Mouse (Mus musculus) cortical plate, adult 2 months (tissue): ENCODE data around the gene Scrn1. TPM values are rescaled to one million over a fixed set of nuclear protein-coding genes. Genes with fewer than 3 reads are reported as not detected.

Experiments
- H3K27ac ChIP-seq: fragments of 200-500 bp; 2 replicates; pipeline ENCODE4 v1.5.1; 2012; ENCODE audit warnings: low read length, control low read depth, inconsistent platforms; ENCODE audit not compliant: insufficient read depth
- H3K4me1 ChIP-seq: fragments of 200-500 bp; 2 replicates; pipeline ENCODE4 v1.6.1; 2011; ENCODE audit warnings: low read length; ENCODE audit not compliant: control insufficient read depth, insufficient read depth
- H3K4me3 ChIP-seq: fragments of 200-500 bp; 2 replicates; pipeline ENCODE4 v1.5.1; 2011; ENCODE audit warnings: mild to moderate bottlenecking, low read length, control low read depth; ENCODE audit not compliant: insufficient read depth
- CTCF ChIP-seq: fragments of 200-500 bp; IDR thresholded peaks from 2 replicates; pipeline ENCODE4 v1.5.1; 2011; ENCODE audit warnings: mild to moderate bottlenecking, control low read depth, low read length; ENCODE audit not compliant: insufficient read depth; ENCODE audit errors: extremely low read depth
- POLR2A ChIP-seq: fragments of 200-500 bp; IDR thresholded peaks from 2 replicates; pipeline ENCODE4 v1.6.1; 2011; ENCODE audit warnings: mild to moderate bottlenecking, low read length, control low read depth; ENCODE audit not compliant: insufficient read depth; ENCODE audit errors: extremely low read depth
- polyA plus RNA-seq: library from polyadenylated mRNA; depleted of rRNA; stranded (reverse); fragments of >200 nt; gene quantifications from 2 replicates; pipeline ENCODE4 v1.2.3, GENCODE M21; 2012

The Scrn1 gene
- polyA plus RNA-seq, 1 experiment = 115 TPM

DNA sequence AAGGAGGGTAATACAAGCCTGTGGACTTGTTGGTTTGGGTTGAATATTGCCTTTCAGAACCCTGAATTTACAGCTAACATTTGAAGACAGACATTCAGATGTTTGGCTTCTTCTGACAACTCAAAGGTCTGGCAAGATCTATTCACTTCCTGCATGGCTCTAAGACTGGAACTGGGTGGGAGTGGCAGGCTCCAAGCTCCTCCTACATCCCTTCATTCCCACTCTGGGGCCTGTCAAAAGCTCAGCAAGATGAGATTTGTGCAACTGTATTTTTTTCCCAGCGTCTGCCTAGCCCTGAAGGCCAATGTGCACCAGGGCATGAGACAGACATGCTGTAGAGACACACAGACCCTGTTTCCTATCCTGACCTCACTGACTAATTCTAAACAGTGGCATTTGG lies 10.5 kb downstream of the Scrn1 start:
- TF ChIP-seq CTCF = no peak
- no peak for TF ChIP-seq POLR2A
- H3K27ac ChIP-seq = no peak overlapping the region
- no peak overlapping the region for H3K4me3 ChIP-seq
- H3K4me1 ChIP-seq = peaks cover 4% of the 10 kb centered on the region

- Histone ChIP-seq H3K4me3 (no peak overlapping the region), H3K27ac (no peak overlapping the region), H3K4me1 (peaks cover 1% of the 10 kb centered on the region)
- TF ChIP-seq POLR2A (no peak), CTCF (no peak)
Observed at GRCm38 (mm10) chr6:54554341-54555110, 11.8 kb downstream of the Scrn1 start.

- H3K27ac ChIP-seq = no peak overlapping the region
Observed at GRCm38 (mm10) chr6:54553632-54554031, 12.7 kb downstream of the Scrn1 start.

GRCm38 (mm10) chr6:54552721-54553413 lies 13.4 kb downstream of the Scrn1 start:
- Histone ChIP-seq H3K4me1 (0 out of 2 replicates have a peak, but pooled peaks cover 2% of the 10 kb centered on the region), H3K4me3 (no peak overlapping the region), H3K27ac (no peak overlapping the region)
- TF ChIP-seq POLR2A (no peak), CTCF (no peak)

More at GRCm38 (mm10) chr6:54553632-54554031, 12.7 kb downstream of the Scrn1 start:
- Histone ChIP-seq H3K4me1 (no peaks in the 10 kb centered on the region; the same call in 1 of the 2 replicates), H3K4me3 (no peak overlapping the region)
- no peak for TF ChIP-seq CTCF
- no peak for TF ChIP-seq POLR2A

- H3K27ac ChIP-seq = no peak overlapping the region
- H3K4me1 ChIP-seq = peaks cover 4% of the 10 kb centered on the region; the same call in 1 of the 2 replicates
- TF ChIP-seq CTCF = no peak
- TF ChIP-seq POLR2A = no peak
- H3K4me3 ChIP-seq = no peak overlapping the region
Observed at GRCm38 (mm10) chr6:54550801-54551323, 15.4 kb downstream of the Scrn1 start.

DNA sequence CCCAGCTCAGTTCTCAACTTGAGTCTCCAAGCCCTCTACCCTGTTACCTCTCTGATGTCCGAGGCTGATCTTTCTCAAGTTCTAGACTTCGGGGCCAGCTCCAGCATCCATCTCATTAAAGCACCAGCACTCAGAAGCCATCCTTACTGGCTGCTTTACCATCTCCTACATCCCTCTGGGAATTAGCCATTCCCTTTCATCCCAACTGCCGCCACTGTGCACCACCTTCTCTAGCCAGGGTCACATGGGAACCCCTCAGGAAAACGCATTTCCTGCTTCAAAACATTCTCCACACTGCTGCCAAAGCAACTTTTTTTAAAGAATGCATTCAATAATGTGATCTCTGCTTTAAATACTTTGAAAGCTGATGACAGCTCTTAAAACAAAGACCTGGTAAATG lies 17.0 kb downstream of the Scrn1 start:
- Histone ChIP-seq H3K4me1 (peaks cover 4% of the 10 kb centered on the region; the same call in 1 of the 2 replicates), H3K27ac (no peak overlapping the region), H3K4me3 (no peak overlapping the region)
- TF ChIP-seq CTCF (no peak), POLR2A (no peak)

- TF ChIP-seq POLR2A (no peak), CTCF (no peak)
- H3K4me1 ChIP-seq = peaks cover 4% of the 10 kb centered on the region; the same call in 1 of the 2 replicates
- no peak overlapping the region for H3K4me3 ChIP-seq
- no peak overlapping the region for H3K27ac ChIP-seq
Observed at GRCm38 (mm10) chr6:54548314-54549019, 17.8 kb downstream of the Scrn1 start.

DNA sequence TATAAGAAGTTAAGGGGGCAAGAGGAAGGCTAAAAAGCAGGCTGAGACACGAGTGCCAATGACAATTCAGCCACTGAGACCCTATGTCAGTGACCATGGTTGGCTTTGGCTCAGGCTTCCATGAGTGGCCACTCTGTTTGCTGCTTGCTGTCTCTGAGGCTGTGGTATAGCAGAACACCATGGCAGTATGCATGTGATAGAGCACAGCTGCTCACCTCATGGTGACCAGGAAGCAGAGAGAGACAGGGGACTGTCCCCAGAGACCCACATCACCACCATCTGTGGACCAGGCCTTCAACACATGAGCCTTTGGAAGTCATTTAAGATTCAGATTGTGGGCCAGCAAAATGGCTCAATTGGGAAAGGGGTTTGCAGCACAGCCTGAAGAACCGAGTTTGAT lies 22.6 kb downstream of the Scrn1 start:
- no peak overlapping the region for H3K27ac ChIP-seq

DNA sequence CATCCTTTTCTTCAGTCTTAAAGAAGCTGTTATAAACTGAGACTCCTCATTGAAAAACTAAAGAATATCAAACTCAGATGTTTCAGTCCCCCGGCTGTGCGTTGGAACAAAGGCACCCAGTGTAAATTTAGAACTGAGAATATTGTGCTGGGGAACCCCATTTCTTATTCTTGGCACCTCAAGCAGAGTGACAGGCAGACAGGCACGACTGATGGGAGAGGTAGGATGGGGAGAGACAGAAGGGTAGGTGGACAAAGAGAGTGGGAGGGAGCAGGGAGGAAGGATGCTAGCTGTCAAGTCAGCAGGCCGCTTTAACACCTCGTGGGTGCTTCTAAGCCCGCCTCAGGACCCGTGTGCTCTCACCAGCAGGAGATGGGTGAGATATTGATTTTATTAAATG lies 23.5 kb downstream of the Scrn1 start:
- Histone ChIP-seq H3K4me1 (peaks cover 10% of the 10 kb centered on the region), H3K27ac (no peak overlapping the region), H3K4me3 (no peak overlapping the region)
- no peak for TF ChIP-seq CTCF
- no peak for TF ChIP-seq POLR2A

More for the DNA sequence above, 22.6 kb downstream of the Scrn1 start:
- Histone ChIP-seq H3K4me1 (peaks cover 10% of the 10 kb centered on the region), H3K4me3 (no peak overlapping the region)
- TF ChIP-seq POLR2A (no peak), CTCF (no peak)
